Mouse (Mus musculus) kidney, postnatal 14 days (tissue): Measurements from ENCODE around the gene Lrrc36.
A peak's percentile ranks its signal among the peaks of the same experiment; 100 is the strongest.

ENCODE experiments used
- DNase-seq: peaks from one replicate; pipeline ENCODE4 v3.0.0; 2022; ENCODE audit warnings: mixed read lengths

Lrrc36 gene

DNA sequence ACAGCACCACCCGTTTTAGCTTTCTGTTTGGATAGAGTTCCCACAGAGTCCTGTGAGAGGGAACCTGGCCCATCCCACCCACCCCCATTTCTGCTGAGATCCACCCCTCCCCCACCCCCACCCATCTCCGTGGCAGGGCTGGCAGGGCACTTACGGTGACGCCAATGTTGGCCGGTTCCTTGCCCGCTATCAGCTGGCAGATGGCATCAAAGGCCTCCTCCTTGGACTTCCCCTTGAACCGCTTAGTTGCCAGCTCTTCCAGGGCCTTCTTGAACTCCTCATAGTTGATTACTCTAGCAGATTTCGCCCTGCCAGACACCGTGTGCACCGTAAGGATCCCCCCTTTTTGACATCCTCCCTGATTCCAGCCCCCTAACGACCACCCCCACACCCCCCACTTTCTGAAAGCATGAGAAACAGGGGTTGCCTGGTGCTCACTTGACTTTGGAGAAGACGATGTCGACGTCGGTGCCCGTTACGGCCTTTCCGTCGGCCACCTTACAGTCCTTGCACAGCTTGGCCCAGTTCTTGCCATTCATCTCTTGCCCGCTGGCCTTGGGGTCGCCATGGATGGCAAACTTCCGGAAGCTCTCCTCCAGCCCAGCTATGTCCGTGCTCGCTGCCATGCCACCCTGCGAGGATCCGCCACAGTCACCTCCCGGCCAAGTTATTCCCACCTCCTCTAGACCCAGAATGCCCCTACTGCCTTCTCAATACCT, 54.8 kb downstream of the Lrrc36 start:
- DNase-seq, result no peak

DNA sequence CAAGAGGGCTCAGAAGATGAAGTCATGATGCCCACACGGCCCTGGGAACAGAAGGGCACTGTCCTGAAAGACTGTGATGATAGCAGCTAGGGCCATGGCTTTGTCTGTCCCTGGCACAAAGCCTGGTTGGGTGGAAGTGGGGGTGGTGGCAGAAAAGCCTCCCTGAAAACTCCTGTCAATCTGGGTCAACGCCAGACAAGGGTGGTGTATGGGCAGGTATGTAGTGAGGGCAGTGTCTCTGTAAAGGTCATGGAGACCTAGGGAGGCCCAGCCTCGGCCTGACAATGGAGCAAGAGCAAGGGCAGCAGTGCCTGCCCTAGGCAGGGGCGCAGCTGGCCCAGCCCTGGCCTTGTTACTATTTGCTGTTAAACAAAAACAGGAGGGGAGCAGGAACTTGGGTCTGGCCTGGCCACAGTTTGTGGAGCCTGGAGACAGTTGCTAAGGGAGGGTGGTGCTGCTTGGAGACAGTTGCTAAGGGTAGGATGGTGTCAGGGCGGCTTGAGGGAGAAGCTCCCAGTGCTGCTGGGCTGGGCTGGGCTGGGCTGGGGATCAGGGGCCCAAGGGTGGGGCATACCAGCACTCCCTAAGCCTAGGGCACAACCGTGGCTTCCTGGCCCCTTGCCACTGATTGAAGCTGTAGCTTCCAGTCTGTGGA, 55.8 kb downstream of the Lrrc36 start:
- no peak for DNase-seq

DNA sequence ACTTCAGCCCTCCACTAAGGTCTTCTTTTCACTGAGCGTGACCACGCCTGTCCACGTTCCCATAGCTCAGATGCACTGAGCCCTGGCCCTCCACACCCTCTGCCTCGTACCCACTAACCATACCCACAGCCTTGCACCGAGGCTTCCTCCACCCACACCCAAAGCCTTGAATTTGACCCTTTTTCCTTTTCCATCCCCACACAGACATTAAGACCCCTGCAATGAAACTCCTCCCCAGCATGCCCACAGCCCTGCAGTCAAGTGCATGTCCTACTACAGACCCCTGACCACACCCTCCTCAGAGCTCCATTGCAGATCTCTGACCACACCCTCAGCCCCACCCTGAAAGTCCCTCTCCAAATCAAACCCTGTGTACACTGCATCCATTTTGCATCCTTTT, 56.4 kb downstream of the Lrrc36 start:
- no peak for DNase-seq

DNA sequence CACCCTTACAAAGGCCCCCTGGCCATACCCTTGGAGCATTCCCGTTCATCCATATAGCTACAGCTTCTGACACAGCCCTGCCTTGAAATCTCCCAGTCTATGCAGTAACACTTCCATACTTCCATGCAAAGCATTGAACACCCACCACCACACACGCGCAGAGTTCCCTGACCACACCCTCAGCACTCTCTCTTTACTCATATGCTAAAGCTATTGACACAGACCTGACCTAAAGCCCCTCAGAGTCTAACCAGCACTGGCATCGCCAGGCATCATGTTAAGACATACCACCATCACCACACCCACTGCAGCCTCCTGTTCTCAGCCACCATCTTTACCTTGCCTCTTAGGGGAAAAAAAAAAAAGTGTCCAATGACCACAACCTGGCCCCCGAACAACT, 56.9 kb downstream of the Lrrc36 start:
- no peak for DNase-seq

DNA sequence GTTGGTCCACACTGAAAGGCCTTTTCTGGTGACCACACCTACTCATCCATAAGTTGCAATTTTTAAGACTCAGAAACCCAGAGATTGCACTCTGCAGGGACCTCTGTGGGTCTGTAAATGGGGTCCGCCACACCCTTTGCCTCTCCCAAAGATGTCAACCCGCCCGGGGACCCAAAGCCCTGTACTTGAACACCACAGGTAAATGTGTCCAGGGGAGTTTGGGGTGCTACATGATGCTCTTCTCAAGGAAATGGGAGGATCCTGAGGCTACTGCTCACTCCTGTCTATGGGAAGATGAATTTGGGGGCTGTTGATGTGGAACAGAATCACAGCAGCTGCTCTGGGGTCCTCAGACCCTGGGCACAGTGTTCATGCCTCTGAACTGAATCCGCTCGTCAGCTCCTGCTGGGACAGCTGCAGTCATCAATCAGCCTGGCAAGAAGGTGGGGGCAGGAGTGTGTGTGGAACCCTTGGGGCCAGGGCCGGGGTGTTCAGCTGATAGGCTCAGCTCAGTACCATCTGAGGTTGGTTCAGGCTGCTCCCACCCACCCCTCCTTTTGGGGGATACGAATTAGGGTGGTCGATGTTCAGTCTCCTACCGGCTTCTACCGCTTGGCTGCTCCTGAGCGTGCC, 57.4 kb downstream of the Lrrc36 start:
- DNase-seq, result no peak

DNA sequence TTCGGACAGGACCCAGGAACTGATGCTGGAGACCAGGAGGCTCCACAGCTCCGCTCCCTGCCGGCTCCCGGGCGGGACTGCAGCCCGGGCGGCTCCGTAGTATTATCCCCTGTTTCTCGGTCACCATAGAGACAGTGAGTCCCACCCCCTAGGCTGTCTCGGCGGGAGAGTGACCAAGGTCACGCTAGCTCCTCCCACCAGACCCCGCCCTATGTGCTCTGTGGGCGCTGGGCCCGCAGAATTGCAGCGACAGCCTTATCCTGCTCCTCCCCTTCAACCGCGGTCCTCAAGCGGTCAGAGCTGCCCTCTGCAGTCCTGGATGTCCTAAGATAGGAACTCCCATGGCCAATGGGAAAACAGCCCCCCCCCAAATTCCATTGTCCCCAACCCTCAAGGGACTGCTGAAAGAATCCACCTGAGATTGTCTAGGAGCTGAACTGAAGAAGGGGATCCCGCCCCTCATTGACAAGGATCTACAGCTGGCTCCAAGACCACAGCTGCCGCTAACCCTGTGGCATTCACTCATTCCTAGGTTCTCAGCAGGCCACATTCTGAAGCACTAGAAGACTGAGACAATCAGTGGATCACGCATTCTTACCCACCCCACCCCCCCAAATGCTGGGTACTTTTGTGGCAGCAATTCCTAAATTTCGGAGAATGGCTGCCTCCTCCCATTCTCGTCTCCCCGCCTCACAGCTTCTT, 58.1 kb downstream of the Lrrc36 start, which contains the start of gene Tppp3:
Gene Tppp3 (minus strand): TSS at position 213 of the 702 bp plus-strand sequence.
- DNase-seq, result peak; percentile 96

DNA sequence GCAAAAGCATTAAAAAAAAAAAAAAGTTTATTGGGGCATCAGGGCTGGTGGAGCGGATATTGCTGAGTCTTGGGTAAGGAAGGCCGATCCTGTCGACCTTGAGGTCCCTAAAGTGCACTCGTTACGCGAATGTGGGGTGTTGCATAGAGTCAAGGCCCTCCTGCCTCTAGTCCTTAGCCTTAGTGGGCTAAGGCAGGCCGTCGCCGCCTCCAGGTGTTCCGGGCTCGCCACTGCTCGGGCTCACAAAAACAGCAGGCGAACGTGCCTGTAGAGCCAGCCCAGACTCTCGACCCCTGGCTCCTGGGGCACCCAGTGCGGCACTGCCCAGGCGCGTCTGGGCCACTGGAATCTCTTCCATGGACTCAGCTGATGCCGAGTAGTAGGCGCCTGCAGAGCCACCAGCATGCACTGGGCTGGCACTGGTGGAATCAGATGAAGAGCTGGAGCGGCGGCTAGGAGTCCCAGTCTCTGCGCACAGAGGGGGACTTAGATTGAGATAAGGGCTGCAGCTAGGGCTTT, 59.1 kb downstream of the Lrrc36 start:
- no peak for DNase-seq

DNA sequence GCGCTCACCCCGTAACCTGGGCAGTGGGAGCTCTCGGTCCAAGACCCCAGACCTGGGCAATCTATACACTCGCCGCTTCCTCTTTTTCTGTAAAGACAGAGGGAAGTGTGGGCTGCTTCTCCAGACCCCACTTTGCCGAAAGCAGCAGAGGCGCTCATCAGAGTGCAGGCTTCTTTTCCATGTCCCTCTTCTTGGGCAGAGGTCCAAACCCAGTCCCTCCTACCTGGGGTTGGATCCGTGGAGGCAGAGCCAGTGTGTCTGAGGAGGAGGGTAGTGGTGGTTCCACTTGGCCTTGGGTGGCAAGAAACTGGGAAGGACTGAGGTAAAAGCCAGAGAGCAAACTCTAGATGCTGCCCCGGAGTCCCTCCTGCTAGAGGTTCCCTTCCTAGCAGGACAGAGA, 59.6 kb downstream of the Lrrc36 start:
- DNase-seq, result no peak

DNA sequence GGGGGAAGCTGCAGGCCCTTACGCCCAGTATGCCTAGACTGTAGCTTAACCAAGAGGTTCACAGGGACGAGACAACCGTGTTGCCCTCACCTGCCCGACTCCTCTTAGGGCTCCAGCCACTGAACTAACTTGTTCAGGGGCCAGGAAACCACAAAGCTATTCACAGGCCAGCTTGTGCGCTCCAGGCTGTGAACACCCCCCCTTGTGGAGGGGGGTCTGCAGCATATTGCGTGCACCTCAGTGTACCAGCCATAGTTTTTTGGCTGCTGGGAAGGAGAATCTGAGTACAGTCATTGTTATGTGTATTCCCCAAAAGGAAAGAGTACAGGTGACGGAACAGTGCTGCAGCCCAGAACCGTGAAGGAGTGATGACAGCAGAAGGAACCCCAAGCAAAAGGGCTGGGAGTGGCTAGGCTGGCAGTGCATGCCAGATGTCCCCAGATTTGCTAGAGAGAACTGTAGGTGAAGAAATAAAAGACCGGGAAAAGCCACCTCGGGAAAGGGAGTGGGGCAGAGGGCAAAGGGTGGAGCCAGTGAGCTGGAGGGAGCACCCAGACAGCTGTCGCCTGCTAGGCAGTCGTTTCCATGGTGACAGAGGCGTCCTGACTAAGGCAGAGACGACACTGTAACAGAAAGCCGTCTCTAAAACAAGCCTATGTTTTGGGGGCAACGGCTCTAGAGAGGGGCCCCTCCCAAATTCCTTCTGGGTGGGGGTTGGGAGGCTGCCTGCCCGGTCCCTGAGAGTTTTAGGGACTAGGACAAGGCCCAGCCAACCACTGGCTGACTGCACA, 60.6 kb downstream of the Lrrc36 start:
- DNase-seq, result peak; percentile 76

DNA sequence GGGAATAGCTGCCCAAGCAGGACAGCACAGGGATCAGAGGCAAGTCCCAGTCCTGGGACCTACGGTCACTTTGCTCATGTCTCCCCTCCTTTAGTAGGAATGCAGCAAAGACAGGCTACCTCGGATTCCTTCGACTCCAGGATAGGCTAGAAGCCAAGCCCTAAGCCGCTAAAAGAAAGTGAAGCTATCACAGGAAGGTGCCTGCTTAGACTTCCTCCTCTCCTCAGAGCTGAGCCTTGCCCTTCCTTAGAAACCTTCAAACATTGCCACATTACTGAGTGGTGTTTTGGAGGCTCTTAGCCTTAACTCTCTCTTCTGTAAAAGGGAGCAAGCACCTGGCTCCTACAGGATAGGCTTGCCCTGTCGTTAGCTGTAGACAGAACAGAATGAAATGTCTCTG, 61.3 kb downstream of the Lrrc36 start:
- DNase-seq, result no peak

DNA sequence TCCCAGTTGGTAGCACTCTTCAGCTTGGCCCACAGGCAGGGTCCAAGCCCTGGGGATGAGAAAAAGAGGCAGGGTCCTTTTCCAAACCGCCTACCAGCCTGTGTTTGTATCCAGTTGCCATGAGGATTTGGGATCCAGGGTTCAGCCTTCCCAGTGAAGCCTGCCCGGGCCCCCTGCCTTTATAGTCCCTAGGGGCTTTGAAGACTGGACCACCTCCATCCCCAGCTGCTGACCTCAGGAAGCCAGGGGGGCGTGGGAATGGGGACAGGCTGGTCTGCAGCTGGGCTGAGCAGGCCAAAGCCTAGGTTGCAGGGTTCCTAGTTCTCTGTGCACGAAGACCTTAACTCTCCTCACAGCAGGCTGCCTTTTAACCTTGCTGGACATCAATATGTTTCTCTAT, 61.9 kb downstream of the Lrrc36 start:
- DNase-seq, result peak; percentile 41

DNA sequence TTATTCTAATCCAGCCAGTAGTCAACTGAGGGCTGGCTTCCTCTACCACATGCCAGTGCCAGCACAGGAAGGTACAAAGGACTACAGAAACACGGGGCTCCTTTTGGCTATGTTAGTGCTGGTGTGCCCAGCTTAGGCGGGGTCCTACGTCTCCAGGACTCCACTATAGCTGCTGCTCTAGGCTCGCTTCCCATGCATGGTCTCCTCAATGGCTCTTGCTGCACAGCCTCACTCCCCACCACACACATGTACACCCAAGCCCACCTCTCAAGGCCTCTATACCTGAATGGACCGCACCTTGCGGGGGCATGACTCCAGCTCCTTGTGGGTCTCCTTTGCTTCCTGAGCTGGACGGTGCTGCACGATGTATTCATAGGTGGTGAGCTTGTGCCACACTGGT, 62.4 kb downstream of the Lrrc36 start:
- no peak for DNase-seq

DNA sequence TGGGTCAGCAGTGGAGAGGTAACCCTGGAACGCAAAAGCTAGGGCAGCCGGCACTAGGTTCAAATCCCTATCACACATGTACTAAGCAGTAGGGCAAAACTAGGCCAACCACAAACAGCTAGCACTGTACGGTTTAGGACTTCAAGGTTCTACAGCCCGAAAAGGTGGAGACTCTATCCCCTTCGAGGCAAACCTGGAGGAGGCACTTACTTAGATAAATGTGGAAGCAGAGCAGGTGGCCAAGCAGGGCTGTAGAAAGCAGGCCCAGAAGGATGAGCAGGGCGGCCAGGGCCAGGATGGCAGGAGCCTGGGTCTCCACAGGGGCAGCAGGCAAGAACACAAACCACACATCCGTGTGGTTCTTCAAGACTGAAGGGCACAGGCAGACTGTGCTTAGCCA, 62.8 kb downstream of the Lrrc36 start:
- DNase-seq, result no peak

DNA sequence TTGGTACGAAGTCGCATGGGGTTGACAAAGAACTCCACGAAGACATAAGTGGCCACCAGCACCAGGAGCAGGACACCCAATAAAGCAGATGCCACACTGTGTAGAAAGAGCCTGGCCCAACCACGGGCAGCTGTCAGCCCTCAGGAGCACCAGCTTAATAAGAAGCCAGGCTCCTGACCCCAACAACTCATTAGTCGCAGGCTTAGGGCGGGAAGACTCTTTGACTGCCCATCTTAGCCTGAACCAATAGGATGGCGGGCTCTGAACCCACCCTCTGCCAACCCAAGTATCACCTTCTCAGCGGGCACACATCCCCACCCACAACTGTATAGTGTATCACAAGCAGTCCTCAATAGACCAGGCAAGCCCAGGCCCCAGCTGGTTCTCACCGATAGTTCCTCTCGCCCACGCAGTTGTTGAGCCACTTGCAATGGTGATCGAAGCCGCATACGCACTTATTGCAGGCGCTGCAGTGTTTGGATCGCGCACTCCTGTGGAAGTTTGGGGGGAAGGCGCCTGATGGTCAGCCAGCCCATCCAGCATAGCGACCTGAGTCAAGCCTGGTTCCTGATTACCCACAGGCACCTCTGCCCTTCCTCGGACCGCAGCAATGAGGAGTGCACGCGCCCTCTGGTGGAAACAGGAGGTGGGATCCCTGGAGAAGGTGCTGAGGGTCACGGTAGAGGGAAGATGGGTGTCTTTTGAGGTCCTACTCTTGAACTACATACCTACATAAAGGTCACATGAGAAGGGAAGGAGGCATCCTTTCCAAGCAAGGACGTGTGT, 63.5 kb downstream of the Lrrc36 start:
- DNase-seq, result peak; percentile 67

DNA sequence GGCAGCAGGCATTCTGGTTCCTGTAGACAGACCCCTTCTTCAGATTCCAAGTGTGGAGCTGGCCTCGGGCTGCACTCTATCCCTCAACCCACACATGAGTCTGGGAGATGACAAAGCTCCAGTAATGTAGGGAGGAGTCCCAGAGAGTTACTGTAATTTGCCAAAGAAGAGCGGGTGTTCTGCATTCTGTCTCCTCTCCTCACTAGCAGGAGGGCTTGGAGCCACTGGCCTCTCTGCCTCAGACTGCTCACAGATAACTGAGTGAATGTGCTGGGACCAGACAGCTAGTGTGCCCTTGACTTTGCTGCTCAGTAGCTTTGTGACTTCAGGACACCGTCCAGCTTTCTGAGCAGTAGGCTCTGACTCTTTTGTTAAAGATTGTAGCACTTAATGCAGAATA, 64.4 kb downstream of the Lrrc36 start:
- DNase-seq, result no peak

DNA sequence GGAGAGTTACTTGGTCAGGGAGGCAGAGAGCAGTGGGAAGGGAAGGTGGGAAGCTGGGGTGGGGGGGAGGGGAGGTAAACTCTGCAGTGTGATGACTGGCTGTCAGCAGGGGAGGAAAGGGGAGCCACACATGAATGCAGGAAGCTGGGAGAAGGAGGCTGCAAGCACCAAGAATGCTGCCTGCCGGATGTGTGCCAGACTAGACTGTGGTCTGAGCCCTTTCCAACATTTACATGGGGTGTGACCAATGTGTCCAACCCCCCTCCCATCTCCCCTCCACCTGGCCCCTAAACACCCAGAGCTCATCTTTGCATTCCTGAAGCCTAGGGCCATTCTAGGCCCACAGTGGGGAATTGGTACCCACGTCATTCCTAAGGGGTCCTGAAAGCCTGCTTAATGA, 67.6 kb downstream of the Lrrc36 start:
- no peak for DNase-seq

DNA sequence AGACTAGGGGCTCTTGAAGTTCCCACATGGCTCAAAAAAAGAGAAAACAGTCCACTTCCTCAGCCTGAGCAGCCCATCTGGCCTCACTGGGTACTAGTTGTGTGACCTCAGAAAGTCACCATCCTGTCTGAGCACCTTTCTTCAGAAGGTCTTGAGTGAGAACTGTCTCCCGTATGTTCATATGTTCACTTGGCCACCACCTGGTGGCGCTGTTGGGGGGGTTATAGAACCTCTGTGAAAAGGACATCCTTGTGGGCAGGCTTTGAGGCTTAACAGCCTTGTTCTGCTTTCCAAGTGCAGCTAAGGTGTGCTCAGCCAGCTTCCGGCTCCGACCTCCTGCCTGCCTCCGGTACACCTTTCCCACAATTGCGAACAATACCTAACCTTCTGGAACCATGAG, 68.1 kb downstream of the Lrrc36 start:
- no peak for DNase-seq

DNA sequence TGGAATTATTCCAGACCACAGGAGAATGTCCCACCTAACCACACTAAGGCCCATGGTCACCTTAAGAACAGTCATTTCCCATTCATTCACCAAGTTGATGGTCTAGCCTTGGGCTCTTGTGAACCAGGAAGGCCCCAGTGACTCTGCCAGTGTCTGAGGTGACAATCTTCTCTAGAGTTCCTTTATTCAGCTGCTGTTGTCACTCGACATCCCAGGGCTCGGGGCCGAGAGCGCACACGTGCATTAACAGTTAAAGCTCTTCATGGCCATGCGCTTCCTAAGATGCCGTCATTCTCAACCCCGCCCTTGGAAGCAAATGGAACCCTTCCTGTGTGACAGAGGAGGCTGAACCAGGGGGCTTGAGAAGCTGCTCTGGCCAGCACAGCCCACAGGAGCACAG, 68.8 kb downstream of the Lrrc36 start:
- no peak for DNase-seq

DNA sequence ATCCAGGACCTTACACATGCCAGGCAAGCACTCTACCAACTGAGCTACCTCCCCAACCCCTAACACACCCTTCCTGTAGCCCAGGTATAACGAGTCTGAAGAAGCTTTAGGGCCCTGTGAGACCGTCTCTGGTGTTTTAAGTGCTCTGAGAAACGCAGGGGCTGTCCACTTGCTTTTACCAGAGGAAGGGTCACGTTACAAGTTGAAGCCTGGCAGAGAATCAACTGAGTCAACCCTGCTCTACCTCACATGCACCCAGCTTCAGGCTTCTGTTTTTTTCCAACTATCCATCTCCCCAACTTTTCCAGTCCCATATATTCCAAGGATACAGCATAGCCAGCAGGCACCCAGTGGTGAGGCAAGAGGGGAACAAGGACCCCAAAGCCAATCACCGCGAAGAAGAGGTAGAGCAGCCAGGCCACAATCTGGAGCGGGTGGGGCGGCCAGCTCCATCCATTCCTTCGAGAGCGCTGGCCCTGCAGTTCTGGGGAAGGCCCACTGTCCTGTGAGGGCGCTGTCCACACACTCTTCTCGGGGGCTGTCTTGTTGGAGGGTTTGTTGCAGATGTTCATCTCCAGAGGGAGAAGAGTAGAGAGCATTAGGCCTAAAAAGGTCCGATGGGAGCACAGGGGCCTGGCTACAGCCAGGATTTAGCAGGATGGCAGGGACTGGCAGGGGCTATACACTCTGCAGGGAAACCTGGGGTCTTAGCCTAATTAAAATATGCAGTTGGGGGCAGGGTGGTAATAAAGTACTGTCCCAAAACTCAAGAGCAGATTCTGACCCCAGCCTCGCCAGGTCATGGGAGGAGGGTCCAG, 70.0 kb downstream of the Lrrc36 start:
- DNase-seq, result peak; percentile 56

DNA sequence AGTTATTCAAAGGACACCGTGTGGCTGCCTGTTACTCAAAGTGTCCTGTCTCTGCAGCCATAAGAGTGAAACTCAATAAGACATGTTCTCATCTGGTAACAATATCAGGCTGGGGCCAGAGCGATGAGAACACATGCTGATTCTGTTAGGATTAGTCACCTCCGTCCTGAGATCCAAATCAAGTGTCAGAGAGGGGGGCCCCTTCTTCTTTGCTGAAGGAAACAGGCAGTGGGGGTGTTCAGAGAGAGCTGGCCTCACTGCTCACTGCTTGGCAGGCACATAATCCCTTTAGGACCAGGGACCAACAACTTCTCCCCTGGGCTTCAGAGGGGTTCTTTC, 70.6 kb downstream of the Lrrc36 start:
- DNase-seq, result no peak

DNA sequence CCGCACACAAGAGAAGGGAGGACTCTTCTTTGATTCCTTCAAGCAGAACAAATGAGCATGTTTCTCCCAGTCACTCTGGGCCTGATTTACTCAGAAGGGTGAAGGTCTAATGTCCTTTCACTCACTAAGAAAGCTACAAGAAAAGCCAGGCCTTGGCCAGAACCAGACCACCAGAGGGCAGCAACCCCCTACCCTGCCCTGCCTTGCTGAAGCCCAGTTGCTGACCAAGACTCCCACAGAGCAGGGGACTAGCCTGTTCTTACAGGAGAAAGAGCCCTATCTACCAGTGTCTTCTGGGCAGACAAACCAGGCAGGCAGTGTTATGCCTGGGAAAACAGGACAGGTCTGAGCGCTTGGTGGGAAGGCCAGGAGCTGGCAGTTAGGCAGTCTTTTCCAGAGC, 71.0 kb downstream of the Lrrc36 start:
- DNase-seq, result peak; percentile 88
